Mouse (Mus musculus) gastrocnemius, postnatal 25 days (tissue): ENCODE measurements around the gene Rxfp4. TPM values are rescaled to one million over a fixed set of nuclear protein-coding genes. Genes with fewer than 3 reads are reported as not detected.
A peak's percentile ranks its signal among the peaks of the same experiment; 100 is the strongest.

Source experiments
- DNase-seq: peaks from one replicate; pipeline ENCODE4 v3.0.0; 2022
- total RNA-seq, 2 experiments: library from RNA; stranded (reverse); gene quantifications; 1 replicate in 1 of 2; 2 replicates in 1 of 2; pipeline ENCODE4 v1.2.3; 2021

Rxfp4 gene
- total RNA-seq, 2 experiments from 2014 or later, result not detected

DNA sequence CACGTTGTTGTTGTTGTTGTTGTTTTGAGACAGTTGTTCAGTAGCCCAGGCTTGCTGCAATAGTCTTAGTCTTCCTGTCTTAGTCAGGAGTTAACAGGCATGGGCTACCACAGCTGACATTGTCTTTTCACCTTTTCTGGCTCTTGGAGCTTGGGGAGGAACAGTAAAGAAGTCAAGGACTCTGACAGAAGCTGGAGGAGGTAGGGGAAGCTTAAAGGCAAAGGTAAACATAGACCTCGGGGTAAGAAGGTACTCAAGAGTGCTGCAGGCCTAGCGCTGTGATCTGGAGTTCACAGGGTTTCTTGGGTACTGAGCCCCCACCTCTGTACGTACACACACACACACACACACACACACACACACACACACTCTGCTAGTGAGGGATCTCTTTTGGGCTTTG, 24.2 kb downstream of the Rxfp4 start:
- DNase-seq, result no peak

DNA sequence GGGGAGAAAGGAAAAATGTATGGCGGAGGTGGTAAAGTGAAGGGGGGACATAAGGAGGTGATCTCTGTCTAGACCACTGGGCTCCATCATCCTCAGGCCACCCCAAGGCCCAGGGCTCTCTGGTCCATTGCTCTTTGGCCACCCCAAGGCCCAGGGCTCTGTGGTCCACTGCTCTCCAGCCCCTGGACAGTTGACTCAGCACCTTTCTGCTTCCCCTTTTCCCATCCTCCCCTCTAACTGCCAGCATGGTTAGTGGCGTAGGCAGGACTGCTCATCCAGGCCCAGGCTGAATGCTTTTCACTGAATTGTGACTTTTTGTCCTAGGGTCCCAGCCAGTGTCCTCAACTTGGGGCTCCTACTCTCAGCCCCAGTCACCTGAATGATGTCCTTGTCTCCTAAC, 25.4 kb downstream of the Rxfp4 start:
- no peak for DNase-seq

DNA sequence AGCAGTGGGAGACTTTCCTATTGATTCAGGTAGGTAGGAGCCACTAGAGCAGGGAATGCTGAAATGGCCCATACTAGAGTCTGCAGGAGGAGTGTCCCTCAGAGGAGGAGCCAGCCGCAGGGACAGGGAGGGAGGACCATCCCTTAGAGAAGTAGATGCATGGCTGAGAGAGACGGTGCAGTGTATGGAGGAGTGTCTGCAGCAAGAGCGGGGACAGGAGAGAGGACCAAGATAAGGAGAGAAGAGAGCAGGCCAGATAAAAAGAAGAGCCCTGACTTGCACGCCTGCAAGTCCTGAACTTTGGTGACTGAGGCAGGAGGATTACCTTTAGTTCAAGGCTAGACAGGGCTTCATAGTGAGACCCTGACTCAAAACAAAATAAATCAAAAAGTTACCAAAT, 25.8 kb downstream of the Rxfp4 start:
- DNase-seq, result no peak

DNA sequence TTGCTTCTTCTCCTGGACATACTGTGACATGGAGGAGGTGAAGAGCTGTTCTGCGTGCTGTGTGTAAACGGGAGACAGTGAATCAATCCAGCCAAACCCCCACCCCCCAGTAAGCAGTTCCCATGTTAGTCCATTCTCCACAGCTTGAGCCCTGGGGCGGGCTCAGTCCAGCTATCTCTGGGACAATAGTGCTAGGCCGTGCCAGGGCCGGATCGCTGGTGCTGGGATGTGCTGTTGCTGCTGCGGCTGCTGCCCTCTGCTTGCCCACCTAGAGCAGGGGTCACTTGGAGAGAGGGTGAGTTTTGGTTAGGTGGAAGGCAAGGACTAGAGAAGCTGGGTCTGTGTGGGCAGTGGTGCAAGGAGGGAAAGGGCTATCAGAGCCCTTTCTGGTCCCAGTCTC, 26.6 kb downstream of the Rxfp4 start:
- DNase-seq, result no peak

- no peak for DNase-seq
Observed at GRCm38 (mm10) chr3:88625531-88625930, 27.4 kb downstream of the Rxfp4 start.

- peak; percentile 58 for DNase-seq
Observed at GRCm38 (mm10) chr3:88624951-88625350, 28.0 kb downstream of the Rxfp4 start.

GRCm38 (mm10) chr3:88624324-88624723, 28.6 kb downstream of the Rxfp4 start:
- no peak for DNase-seq

GRCm38 (mm10) chr3:88623346-88624135, 29.4 kb downstream of the Rxfp4 start:
- no peak for DNase-seq

GRCm38 (mm10) chr3:88622941-88623345, 30.0 kb downstream of the Rxfp4 start:
- DNase-seq, result peak; percentile 42

- peak; percentile 60 for DNase-seq
Observed at GRCm38 (mm10) chr3:88622113-88622940, 30.6 kb downstream of the Rxfp4 start.

DNA sequence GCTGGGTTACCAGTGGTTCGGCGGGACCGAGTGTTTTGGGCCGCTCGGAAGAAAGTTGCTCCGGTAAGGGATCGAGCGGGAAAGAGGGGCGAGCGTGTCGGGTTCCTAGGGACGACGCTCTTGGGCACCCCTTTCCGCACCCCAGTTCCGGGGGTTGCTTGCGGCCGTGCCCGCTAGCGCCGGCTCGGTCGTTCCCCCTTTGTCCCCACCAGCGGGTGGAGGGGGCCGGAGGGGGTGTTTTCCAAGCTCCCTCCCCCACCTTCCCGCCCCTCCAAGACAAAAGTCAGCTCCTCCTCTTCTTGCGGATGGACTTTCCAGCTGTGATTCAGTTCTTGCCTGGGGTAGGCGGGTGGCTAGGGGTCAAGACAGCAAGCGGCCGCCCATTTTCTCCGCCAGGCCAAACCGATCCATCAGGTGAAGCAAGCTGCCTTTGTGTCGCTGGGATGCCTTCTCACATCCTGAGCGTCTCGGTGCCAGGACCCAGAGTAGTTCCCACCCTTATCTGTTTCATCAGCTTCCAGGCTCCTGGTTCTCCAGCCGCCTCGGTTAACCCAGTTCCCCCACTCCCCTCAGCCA, 31.3 kb downstream of the Rxfp4 start:
- peak; percentile 78 for DNase-seq

DNA sequence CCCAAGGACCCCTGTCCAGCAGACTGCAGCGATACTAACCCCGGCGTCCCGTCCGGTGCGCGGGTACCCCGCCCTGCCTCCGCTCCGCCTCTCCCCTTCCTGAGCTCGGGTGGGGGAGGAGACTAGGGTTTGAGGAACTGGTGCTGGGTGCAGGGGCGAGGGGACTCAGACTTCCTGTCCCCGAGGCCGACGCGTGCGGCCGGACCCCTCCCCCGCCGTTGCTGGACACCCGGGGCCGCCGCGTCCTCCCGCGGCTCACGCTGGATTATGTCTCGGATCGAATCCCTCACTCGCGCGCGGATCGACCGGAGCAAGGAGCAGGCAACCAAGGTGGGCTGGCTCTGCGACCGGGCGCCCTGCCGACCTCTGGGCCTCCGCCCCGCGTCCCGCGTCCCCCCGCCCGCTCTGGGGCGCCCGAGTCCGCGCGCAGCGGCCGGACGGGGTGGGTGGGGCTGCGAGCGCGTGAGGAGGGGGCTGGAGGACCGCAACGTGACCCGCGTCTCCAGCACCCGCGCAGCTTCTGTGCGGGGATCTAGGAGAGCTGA, 31.9 kb downstream of the Rxfp4 start:
- peak; percentile 81 for DNase-seq

DNA sequence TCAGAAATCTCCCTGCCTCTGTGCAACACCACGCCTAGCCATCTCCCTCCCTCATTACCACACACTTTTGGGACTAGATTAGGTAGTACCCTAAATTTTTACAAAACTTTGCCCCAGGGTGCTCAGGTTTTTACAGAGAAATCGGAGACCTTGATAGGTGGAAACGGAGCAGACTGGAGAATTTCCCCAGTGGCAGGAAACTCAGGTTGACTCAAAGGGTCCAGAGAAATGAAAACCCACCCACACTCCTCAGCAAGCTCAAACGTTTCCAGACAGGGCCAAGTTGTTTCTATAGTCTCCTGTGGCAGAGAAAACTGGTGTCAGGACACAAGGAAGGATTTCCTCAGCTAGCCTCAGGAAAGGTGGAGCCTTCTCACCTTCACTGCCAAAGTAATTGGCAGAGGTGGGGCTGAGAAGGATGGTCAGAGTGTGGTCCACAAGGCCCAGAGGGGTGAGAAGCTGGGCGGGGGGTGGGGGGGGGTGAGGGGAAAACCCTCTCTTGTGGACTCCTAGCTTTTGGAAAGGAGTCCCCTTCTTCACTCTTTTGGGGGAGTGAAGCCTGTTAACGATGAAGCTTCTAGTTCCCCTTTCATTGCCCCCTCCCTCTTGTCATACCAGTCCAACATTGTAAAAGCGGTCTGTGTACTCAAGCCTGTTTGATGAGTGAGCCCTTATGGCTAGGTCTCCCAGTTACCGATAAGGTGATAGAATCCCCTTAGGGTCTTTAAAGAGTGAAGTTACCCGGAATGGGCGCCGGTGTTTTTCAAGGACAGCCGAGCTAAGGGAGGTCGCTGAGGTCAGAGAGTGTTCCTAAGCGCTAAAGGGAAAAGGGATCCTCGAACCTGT, 32.6 kb downstream of the Rxfp4 start:
- no peak for DNase-seq

- no peak for DNase-seq
Observed at GRCm38 (mm10) chr3:88619113-88620097, 33.5 kb downstream of the Rxfp4 start.

DNA sequence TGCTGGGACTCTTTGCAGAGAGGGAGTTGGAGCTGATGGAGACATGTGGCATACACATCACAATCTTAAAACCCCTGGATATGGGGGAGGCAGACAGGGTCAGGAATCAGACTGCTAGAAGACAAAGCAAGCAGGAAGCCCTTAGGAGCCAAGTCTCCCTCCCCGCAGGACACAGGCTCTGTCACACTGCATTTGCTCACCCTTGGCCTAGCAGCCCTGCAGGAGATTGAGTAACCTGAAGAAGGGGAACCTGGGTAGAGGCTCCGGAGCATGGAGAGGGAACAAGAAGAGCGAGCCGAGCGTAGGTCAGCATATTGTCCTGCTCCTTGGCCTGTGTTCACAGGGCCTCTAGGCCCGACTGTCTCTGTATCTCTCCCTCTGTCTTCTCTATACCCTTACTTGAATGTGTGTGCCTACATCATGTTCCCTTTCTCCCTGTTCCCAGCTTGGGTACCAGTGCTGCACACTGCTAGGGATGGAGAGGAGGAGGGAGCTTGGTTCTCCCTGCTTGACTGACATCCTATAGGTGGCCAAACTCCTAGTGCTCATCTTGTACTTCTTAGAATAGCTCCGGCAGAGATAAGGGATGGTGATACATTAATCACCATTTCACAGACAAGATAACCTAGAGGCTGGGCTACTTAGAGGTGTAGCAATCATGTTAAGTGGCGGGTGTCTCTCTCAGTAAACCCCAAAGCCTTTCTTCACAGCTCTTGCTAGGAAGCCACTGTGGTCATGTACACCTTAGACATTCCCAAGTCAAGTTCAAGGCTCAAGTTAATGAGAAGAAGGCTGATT, 34.7 kb downstream of the Rxfp4 start:
- DNase-seq, result no peak

DNA sequence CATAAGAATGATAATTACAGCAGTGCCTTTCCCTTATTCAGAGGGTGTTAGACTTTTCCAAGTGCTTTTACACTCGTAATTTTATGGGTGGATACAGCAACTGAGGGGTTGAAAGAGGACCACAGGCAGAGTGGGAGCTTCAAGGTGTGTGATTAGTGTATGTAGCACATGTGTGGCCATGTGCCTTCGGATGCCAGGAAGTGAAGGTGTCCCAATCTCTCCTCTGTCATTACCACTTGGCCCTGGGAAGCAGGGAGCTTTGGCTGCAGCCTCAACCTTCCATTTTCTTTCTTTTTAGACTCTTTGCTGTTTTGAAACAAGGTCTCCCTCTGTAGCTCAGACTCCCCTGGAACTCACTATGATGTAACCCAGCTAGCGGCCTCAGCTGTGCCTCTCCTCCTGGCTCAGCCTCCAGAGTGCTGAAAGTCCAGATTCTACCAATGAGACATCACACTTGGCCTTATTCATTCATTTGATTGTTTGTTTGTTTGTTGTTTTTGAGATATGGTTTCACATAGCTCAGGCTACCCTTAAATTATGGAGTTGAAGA, 35.9 kb downstream of the Rxfp4 start:
- DNase-seq, result no peak

DNA sequence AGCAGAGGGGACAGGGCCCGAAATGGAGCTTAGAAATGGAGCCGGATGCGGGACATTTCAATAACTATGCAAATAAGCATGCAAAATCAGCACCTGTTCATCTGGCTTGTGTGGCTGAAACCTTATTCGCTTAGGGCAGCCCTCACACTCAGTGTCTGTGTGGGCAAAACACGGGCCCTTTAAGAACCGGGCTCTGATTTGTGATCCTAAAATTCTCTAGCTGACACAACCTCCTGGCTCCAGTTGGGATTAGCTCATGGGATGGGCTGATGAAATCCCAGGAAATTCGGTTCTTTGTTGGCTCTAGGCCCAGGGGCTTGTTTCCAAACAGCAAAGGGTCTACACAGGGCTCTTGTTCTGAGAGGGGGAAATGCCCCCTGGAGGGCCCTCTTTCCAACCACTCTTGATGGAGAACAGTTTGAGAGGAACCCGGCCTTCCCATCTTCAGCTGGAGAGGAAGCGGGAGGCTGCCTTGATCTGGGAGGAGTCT, 37.0 kb downstream of the Rxfp4 start:
- DNase-seq, result peak; percentile 72

DNA sequence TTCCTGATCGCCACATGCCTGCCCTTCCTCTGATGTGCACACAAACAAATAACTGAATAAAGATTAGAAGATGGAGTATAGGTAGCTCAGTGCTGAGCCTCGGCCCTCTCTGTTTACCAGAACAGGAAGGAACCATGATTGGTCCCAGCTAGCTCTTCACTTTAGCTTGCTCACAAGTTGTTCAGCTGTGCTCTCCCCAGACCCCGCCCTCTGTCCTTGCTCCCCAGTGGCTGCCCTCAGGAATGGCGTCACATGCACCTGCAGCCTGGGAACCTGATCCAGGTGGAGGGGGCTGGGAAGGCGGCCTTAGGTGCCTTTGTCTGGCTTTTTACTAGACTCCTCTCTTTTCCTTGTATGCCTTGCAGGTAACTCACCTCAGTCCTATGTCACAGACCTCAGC, 37.8 kb downstream of the Rxfp4 start:
- no peak for DNase-seq

GRCm38 (mm10) chr3:88614418-88614817, 38.5 kb downstream of the Rxfp4 start:
- no peak for DNase-seq
